Mouse (Mus musculus) testis, adult 2 months (tissue): ENCODE measurements around the gene Pbp2.

Experiments used
- CTCF ChIP-seq: fragments of 200-500 bp; IDR thresholded peaks from 2 replicates; pipeline ENCODE4 v1.5.1; 2012; ENCODE audit warnings: low read depth, mild to moderate bottlenecking, inconsistent platforms, low read length, moderate library complexity; ENCODE audit not compliant: control insufficient read depth, insufficient read depth, insufficient replicate concordance
- POLR2A ChIP-seq: fragments of 200-500 bp; IDR thresholded peaks from 2 replicates; pipeline ENCODE4 v1.6.1; 2012; ENCODE audit warnings: low read depth, mild to moderate bottlenecking, inconsistent platforms, low read length, moderate library complexity; ENCODE audit not compliant: control insufficient read depth

GRCm38 (mm10) chr6:135269626-135270025, 40.6 kb downstream of the Pbp2 start:
- no peak for TF ChIP-seq POLR2A
- no peak for TF ChIP-seq CTCF
